Mouse (Mus musculus): Measurements from ENCODE around the gene Poll.
"Not testable (repeated sequence)": the region's sequence is repeated elsewhere in the genome, so short reads cannot be mapped to it uniquely, and the experiment has no call there.

Gene Poll

DNA sequence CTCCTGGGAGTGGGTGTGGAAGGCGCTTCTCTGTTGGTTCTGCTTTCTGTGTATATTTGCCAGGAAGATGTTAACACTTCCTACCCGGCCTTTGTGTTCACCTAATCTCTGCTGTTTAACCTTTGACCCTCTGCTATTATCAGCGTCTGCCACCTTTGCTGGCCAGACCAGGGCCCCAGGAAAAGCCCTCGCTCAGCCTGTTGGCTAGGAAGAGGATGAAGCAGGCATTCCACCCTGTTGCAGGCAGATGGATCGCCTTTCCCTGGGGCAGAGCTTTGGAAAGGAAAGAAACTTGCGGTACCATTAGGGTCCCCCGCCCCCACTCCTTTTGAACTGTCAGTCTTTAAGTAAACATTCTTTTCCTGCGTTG, 15.3 kb upstream of the Poll start:
- peak; percentile 49 for DNase-seq

DNA sequence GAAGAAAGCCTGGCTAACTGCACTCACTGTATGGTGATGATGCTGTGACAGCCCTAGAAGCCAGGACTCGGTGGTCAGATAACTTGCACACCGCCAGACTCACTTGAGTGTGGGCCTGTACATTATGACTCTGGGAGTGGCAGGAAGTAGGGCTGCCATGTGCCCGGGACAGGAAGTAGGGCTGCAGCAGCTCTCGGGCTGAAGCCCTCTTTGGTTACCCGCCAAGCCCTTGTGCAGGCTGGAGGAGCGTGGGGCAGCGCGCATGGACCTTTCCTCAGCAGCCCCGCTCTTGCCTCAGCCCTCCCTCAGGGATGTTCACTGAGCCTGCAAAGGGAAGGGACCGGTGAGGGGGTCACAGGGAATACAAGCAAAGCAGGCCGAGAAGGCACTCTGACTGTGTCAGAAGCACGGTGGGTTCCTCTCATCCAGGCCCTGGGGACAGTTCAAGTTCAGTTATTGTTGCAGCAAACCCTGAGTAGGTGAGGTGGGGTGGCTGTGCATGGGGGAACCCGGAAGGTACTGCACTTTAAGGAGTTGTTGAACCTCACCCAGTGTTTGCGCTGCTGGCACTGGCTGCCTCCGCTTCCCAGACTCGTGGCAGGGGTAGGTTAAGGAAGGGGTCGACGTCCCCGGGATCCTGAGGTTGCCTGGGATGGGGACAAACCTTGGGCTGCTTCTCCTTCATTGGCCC, 14.8 kb upstream of the Poll start:
- DNase-seq, result no peak

DNA sequence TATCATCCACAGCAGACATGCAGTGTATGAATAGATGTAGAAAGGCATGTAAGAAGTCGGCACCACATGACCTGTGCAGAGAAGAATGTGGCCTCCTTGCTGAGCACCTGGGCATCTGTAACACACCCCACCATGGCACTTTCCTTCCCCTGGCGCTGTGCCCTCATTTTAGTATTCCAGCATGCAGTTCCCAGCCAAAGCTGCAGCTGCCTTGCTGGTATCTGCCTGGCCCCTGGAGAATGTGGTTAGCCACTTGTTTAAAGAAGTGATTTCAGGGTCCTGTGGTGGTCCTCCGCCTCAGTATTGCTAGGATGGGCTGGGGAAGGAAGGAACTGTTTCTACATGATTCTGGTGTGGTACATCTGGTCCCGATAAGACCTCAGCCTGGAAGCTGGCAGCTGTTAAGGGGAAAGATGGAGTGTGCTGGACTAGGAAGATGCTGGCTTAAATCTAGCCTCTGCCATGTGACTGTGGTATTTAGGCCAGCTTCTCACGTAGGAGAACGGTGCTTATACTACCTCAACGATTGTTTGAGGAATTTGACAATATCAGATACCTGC, 14.1 kb upstream of the Poll start:
- no peak for DNase-seq

DNA sequence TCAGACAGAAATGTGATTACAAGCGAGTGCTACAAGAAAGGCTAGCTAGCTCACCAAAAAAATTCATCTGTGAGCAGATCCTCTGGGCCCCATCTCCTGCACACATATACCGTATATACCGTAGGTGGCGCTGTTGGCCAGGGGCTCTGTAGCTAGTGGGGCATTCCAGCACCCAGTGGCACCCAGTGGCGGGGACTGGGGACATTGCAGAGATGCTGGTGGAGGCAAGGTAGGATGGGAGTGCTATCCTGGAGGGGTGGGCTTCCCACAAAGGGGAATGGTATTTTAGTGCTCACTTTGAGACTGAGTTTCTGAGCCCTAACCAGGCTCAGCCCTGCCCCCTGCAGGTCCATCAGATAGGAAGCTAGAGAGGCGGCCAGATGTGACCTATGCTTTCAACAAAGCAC, 13.5 kb upstream of the Poll start:
- DNase-seq, result peak; percentile 78

DNA sequence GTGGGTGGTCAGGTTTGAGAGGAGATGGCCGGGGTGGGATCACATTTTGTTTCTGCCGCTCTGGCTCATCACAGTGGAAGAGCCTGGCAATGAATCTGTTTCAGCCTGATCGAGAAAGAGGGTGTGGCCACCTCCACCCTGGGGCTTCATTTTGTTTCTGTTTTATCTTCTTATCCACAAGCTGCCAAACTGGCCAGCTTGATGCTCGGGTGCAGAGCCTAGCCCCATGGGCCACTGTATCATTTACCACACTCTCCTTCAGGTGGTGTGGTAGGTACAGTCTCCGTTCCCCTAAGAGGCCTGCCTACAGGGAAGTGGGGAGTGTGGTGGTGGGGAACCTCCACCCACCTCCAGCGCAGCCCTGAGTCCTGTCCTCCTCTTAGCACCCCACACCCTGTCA, 12.7 kb upstream of the Poll start:
- DNase-seq, result no peak

DNA sequence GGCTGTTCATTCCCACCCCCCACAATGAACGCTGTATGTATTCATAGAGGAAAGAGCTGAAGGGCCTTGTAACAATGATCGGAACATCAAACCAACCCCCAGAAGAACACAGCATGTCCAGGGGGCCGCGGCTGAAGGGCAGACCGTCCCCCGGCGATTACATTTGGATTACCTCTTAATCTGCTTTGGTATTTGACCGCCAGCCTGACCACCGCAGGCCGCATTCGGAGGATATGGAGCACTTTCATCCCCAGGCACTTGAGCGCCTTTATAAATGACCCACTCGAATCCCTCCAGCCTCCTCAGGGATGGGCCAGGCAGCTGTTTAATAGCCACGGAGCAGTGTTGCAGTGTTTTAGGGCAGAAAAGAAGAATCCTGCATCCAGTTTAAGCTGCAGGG, 7.0 kb upstream of the Poll start:
- DNase-seq, result peak; percentile 21

DNA sequence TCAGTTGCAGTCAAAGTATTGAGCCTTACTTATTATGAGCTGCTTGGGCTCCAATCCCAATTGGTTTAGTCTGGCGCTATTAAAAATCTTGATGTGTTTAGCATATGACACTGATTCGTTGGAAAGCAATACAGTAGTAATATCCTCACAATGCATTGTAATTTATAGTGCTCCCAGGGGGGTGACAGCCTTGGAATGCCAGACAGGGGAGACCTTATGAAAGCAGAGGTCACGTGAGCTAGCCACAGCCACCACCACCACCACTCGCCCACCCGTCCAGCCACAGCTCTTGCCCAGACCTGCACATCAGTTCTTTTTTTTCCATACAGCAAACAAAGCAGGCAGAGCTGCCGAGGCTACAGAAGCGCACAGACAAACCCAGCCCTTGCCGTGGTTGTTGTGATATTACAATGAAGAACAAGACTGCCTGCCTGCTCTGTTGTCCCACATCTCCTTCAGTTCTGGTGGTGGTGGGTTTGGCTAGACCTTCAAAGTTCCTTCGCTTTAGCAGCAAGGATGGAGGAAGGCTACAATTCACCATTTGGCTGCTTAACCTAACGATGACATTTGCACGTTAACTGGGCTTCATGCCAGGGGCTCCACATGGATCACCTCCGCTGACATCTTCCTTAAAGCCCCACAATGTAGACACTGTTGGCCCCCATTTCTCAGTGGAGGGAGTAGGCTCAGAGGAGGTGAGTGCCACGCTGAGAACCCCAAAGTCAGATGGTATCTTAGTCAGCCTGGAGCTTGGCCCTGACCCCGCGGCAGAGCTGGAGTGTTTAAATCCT, 5.8 kb upstream of the Poll start:
- no peak for DNase-seq

DNA sequence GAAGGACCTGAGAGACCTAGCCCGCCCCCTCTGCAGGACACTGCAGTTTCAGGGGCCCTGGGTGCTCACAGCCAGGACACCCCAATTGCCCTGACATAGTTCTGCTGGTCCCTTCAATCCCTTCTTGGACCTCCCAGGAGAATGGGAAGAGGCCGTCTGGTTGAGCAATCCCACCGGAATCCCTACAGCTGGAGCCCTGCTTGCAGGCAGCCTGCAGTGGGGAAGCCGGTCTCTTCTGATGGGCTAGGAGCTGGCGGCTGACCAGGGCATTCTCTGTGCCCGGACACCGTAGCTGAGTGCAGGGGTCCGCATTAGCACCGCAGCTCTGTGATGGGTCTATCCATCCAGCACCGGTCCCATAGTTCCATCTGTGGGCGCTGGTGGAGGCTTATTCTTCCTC, 6.2 kb downstream of the Poll start:
- DNase-seq, result no peak

DNA sequence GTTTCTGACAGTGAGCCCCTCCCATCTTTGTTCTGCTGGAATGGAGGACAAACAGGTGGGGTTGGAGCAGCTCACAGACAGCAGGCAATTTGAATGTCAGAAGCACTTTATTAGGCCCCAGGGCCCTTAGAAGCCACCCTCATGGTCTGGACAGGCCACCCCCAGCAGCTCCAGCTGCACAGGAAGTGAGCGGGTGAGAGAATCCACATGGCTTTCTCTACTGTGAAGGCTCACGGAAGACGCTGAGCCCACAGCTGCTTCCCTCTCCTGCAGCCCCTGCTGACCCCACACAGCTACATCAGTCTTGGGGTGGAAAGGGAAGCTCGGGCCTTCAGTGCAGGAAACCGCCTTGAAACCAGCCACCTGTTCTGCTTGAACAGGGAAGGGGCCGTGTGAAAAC, 8.1 kb downstream of the Poll start:
- no peak for DNase-seq

DNA sequence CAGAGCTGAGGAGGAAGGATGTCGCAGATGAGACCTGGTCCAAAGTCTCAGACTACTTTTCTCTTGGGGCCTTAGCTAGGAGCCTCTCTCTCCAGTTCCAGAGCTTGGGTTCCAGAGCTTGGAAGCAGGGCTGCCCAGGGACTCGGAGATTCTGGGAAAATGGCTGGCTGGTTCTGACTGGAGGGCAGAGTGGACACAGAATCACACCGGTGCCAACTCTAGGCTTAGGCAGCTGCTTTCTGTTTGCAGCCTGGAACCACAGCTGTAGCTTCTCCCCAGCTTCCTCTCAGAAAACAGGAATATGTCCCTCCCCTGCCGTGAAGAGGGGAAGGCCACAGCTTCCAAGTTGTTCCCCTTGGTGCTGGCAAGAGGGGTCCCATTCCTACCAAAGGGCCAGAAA, 10.4 kb downstream of the Poll start:
- DNase-seq, result no peak

DNA sequence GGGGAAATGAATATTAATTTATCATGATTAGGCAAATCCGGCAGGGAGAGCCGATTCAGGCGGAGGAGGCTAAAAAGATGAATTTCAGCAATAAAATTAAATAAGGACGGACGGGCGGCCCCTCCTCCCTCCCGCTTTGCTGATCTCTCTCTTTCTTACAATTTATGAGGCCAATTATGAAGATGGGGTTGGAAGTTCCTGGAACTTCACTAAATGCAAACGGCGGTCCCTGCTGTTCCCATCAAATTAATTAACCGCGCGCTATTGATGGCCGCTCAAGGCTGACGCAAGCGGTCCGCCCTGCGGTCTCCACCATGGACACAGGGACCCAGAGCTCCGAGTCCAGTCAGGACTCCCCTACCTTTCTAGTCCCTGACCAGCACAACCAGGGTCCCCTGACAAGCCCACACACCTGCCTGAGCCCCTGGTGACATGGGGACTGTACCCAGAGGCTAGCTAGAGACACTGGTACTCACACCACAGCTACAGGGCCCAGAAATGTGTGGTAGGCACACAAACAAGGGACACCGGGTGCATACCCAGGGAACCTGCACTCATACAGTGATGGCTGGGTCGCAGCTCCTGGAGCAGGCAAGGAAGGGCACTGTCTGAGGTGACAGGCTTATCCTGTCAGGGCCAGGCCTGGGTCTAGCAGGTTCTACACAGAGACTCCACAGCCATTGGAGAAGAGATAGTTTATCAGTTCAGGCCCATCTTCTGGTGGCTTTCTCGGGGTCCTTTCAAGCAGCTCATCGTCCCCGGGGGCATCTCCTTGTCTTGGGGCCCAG, 11.0 kb downstream of the Poll start:
- DNase-seq, result no peak

DNA sequence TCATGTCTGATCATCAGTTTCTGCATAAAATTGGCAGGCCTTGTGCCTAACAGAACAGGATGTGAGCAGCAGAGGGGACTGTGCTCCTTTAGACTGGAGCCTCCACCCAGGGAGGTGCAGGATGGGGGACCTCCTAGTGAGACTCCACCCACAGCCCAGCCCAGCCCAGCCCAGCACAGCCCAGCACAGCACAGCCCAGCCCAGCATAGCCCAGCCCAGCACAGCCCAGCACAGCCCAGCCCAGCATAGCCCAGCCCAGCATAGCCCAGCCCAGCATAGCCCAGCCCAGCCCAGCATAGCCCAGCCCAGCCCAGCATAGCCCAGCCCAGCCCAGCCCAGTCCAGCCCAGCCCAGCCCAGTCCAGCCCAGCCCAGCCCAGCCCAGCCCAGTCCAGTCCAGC, 12.1 kb downstream of the Poll start:
- not testable (repeated sequence) for DNase-seq

DNA sequence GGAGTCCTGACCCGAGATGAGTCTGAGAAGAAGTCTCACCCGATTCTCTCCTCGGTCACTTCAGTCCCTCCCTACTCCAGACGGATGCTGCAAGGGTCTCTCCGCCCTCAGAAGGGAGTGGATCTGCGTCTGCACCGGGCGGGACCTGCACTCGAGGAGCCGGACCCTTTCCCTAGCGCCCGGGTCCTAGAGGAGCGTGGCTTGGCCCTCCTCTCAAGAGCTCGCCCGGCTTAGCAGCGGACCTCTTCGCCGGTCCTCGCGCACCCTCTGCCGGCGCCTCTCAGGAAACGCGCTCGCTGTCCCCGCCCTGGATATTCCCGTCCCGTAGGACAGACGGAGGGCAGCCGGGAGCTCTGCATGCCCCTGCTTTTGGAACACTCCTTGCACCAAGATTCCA, 15.4 kb downstream of the Poll start:
- DNase-seq, result peak; percentile 94

DNA sequence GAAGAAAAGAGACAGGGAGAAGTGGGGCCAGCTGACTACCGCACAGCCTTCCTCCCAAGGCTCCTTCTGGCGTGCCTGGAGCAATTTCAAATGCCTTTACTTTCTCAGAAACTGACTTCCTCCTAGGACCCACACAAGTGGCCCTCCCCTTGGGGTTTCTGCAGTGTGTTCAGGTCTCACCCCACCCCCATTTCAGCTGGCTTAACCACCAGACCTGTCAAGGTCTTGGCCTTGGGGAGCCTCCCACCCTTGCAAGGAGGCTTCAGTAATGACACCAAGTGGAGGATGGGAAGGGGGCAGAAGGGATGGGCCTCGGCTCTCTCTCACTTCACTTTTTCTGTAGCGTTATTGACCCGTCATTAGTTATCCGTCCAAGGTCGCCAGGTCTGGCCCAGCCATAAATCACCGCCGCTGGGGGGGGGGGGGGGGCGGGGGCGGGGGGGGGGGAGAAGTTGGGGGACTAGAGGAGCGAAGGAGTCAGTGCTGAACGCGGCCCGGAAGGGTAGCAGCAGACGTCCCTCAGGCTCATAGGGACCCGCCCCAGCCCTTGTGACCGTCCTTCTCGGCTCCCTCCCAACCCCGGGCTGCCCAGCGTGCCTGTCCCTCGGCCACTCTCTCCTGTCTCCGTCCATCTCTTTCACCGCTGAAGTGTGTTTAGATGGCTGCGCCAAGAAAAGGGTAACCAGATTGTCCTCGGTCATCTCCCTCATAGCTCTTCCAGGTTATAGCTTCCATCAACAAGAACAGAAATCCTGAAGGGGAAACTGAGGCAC, 16.0 kb downstream of the Poll start:
- peak; percentile 45 for DNase-seq

DNA sequence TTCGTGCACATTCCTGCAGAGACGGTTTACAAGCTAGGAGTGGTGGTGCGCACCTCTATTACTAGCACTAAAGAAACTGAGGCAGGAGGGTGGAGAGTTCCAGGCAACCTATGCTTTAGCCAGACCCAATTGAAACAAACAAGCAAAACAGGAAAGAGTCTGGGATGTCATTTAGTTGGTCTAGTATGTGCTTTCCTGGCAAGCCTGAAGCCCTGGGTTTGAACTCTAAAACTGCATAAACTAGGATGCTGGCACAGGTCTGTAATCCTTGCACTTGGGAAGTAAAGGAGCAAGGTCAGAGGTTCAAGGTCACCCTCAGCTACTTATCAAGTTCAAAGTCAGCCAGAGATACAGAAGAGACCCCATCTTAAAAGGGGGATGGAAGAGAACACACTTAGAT, 18.3 kb downstream of the Poll start:
- no peak for DNase-seq

DNA sequence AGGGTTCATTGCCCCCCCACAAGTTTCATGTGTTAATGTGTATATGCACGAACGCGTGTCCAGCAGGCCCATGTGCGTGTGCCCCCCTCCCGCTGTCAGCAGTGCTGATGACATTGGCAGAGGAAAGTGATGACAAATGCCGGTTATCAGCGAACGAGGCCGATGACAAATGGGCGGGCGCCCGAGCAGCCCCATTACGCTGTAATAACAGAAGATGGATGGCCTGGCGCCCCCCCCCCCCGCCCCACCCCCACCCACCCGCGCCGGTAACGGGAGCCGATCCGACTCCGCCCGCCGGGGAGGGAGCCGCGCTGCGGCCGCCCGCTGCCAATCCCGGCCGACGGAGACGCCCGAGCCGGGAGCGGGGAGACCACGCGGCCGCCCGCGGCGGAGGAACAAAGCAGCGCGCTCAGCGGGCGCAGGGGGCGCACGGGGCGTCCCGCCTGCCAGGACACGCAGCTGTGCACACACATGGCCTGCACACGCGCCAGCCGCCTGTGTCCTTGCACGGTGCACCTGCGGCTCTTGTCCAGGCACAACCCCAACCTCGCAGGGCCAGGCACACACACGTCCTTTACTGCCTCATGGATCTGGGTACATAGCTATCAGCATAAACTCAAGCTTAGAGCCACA, 18.8 kb downstream of the Poll start:
- peak; percentile 86 for DNase-seq

DNA sequence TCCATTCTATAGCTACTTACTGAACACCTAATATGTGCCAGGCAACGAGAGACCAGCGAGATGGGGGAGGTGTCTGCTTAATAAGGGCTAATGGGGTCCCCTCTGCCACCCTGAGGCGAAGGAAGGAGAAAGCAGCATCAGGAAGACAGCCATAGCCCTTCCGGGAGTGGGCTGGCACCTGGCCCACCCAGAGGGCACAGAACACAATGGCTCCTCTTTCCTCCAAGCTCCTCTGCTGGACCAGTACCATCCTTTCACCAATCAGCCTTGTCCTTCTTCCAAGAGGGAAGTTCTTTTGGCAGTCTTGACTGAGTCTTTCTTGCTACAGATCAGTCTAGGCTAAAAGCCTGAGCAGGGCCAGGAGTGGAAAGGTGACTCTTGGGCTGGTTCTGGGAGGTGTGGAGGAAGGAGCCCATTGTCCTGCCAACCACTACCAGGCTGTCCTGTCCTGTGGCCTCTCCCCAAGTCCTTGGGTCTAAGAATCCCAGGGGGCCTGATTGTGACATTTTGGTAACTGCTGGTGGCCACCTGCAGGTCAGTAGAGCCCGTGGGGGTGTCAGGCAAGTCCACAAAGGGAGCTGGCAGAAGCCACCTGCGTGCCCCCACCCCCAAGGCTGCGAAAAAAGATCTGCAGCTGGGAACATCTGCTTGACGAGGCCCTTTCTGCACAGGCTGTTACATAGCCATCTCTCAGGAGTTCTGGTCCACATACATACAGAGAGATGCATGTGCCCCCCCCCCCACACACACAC, 19.5 kb downstream of the Poll start:
- no peak for DNase-seq

DNA sequence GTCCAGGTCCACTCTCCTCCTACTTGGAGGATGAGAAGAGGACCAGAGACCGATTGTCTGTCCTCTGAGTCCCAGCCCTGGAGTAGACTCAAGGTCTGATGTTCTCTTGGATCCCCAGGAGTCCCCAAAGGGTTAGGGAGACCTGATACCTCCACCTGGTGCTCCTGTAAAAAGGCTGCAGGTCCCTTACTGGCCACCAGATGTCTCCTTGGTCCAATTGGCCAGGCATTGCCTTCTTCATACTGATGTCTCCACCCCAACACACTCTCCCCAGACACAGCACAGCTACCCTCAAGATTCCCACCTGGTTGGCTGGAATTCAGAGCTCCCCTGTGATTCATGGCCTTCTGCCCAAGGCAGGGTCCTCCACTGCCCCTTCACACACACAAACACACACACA, 22.8 kb downstream of the Poll start:
- DNase-seq, result peak; percentile 54

DNA sequence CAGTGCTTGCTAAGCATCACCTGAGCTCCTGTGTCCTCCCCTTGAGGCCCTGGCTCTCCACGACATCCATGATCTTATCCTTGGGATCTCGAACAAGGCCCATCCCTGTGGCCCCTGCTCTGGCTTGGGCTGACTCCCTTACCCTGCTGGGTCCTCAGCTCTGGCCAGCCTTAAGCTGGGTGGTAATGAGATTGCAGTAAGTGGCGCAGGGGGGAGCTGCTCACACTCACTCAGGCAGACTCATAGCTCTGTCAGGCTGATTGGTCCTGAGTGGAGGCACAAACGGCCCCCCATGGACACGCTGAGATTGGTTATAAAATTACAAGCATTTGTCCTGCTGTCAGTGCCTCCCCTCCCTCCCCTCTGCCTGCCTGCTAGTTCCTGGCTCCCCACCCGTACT, 24.4 kb downstream of the Poll start:
- no peak for DNase-seq

DNA sequence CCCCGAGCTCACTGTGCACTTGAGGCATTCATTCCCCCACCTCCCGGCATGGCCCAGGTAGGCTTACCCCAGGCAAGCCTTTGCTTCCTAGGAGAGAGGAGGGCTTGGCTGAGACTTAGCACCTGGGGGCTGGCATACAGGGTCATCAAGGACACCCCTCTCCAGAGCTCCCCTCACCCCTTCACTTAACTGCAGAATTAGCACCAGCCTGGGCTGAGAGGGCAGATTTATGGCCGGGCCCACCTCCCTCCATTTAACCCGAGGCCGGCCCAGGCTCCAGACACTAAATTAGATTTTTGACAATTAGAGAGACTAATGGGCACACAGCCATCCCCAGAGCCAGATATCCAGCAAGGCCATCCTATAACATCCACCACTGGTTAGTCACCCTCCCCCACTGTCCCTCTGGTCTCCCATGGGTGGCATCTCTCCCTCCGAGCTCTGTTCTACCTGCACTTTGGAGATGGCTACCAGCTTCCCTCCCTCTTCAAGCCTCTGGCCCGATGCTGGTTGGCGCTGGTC, 25.1 kb downstream of the Poll start:
- DNase-seq, result no peak

DNA sequence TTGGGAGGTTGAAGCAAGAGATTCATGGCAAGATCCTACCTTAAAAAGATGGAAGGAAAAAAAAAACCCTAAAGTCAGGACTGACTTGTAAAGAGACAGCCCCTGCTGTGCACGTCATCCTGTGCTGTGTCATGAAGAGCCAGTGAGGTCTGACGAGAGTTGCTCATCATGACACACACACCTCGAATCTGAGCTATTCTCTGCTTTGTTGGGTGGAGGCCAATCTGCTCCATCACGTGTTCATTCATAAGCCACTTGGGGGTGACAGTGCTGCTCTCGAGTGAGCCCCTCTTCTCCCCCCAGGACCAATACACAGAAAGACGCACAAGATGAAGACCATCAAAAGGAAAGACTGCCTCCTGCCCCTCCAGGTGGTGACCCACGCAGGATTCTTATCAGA, 26.7 kb downstream of the Poll start:
- DNase-seq, result no peak

Measured in embryo, embryonic 11 days (tissue).